Mouse (Mus musculus) limb, embryonic 11.5 days (tissue): ENCODE measurements at regions not wholly inside any gene's neighbourhood (a gene's known extent, or its start where the extent isn't known, plus 50 kb on each side); places are given as distances from the start of the nearest gene placed in this dataset.

ENCODE experiments used
- ATAC-seq: fragments of 200-750 bp; cut with Nextera tagmentation; 2 replicates; pipeline ENCODE4 v1.8.0; 2017; ENCODE audit warnings: low read depth; ENCODE audit not compliant: insufficient number of reproducible peaks, low FRiP score, low TSS enrichment
- DNase-seq: peaks from one replicate; pipeline ENCODE4 v3.0.0-alpha.2; 2015; ENCODE audit warnings: low spot score
- H3K27ac ChIP-seq: fragments of 300-500 bp; sonication (generic); replicated peaks from 2 replicates; pipeline ENCODE4 v1.5.1; 2014; ENCODE audit warnings: low read depth, mild to moderate bottlenecking, low read length
- H3K27me3 ChIP-seq: fragments of 300-500 bp; sonication (generic); 2 replicates; pipeline ENCODE4 v1.6.1; 2014; ENCODE audit warnings: mild to moderate bottlenecking, low read length, mixed read lengths; ENCODE audit not compliant: control insufficient read depth, insufficient read depth
- H3K36me3 ChIP-seq: fragments of 300-500 bp; sonication (generic); 2 replicates; pipeline ENCODE4 v1.6.1; 2014; ENCODE audit warnings: mild to moderate bottlenecking, low read length, moderate library complexity, mixed read lengths; ENCODE audit not compliant: control insufficient read depth, insufficient read depth
- H3K4me1 ChIP-seq: fragments of 300-500 bp; sonication (generic); 2 replicates; pipeline ENCODE4 v1.6.1; 2014; ENCODE audit warnings: low read length, mixed read lengths; ENCODE audit not compliant: control insufficient read depth, insufficient read depth
- H3K4me2 ChIP-seq: fragments of 300-500 bp; sonication (generic); 2 replicates; pipeline ENCODE4 v1.6.1; 2014; ENCODE audit warnings: low read depth, mild to moderate bottlenecking, moderate library complexity; ENCODE audit not compliant: severe bottlenecking
- H3K4me3 ChIP-seq: fragments of 300-500 bp; sonication (generic); 2 replicates; pipeline ENCODE4 v1.5.1; 2014; ENCODE audit warnings: low read depth, low read length
- H3K9ac ChIP-seq: fragments of 300-500 bp; sonication (generic); 2 replicates; pipeline ENCODE4 v1.6.1; 2014; ENCODE audit warnings: mild to moderate bottlenecking, low read length
- H3K9me3 ChIP-seq: fragments of 300-500 bp; sonication (generic); 2 replicates; pipeline ENCODE4 v1.6.1; 2016; ENCODE audit warnings: low read length; ENCODE audit not compliant: control insufficient read depth
- WGBS: fragments of 180-500 bp; shearing (Covaris S2); extraction: QIAGEN DNeasy Blood & Tissue Kit; methylation state at CpG from one replicate; pipeline ENCODE4 v1.1.7; 2014; 5-methylcytosine and 5-hydroxymethylcytosine counted together

DNA sequence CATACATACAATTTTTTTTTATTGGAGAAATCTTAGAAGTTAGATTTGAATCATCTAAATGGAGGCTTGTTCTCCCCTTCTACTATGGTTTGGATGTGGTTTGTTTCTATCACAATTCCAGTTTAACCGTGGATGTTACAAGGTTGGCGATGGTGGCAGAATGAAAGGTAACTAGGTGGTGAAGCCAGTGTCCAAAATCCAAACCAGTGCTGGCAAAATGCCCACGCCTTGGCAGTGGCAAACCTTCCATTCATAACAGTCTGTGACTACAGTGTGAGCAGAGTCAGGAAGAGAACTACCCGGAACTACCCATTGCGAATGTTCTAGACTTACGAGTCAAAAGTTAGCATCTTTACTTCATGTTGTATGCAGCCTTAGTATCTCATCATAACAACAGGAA, 163.6 kb upstream of the Ccdc122 start:
- H3K36me3 ChIP-seq, result no peaks in the 10 kb centered on the region
- no peak for DNase-seq
- 94% methylated on average over 6 of the region's 6 CpGs for WGBS
- no peak overlapping the region for H3K4me2 ChIP-seq
- peaks cover 17% of the 10 kb centered on the region for H3K4me1 ChIP-seq
- H3K27me3 ChIP-seq, result no peaks in the 10 kb centered on the region
- no peak overlapping the region for H3K4me3 ChIP-seq
- no peak overlapping the region for H3K27ac ChIP-seq
- ATAC-seq, result no peak
- no peak overlapping the region for H3K9ac ChIP-seq
- no peaks in the 10 kb centered on the region for H3K9me3 ChIP-seq

DNA sequence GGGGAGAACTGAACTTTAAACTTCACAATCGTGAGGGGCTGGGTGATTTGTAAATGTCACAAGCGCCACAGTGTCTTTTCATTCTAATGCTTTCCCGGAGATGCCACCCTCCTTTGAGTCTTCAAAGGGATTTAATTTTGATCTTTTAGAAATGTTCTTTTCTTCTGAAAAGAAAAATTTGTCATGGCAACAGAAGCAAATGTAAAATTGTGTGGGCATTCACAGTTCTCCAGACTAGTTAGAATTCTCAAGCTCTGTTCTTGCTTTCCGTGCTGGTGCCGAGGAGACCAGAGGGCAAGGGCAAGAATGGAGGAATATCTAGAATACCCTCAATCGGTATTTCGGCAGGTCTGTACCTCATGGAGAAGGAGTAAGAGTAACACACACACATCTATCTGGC, 164.1 kb upstream of the Ccdc122 start:
- H3K4me3 ChIP-seq, result no peak overlapping the region
- DNase-seq (no peak), ATAC-seq (no peak)
- peaks cover 17% of the 10 kb centered on the region for H3K4me1 ChIP-seq
- no peak overlapping the region for H3K4me2 ChIP-seq
- H3K27ac ChIP-seq, result no peak overlapping the region
- no peaks in the 10 kb centered on the region for H3K27me3 ChIP-seq
- WGBS, result 92% methylated on average over 7 of the region's 7 CpGs
- no peaks in the 10 kb centered on the region for H3K36me3 ChIP-seq
- no peaks in the 10 kb centered on the region for H3K9me3 ChIP-seq
- no peak overlapping the region for H3K9ac ChIP-seq

DNA sequence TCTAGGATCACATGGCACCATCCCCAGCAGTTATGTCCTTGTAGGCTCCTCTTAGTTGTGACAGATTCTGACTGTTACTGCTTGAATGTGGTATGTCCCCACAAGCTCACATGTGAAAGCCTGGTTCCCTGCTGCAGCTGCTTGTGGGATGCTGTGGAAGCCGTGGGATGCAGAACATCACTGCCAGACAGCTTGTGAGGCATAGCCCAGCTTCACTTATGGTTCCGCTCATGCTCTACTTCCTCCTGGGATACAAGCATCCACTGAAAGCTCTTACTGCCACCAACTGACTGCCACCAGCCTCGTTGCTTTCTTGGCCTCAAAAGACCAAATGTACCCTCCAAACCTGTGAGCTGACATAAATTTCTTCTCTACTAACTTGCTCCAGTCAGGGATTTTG, 167.7 kb upstream of the Ccdc122 start:
- Histone ChIP-seq H3K9ac (no peak overlapping the region), H3K4me3 (no peak overlapping the region), H3K27ac (no peak overlapping the region), H3K36me3 (no peaks in the 10 kb centered on the region), H3K27me3 (no peaks in the 10 kb centered on the region), H3K4me1 (peaks cover 3% of the 10 kb centered on the region), H3K9me3 (no peaks in the 10 kb centered on the region), H3K4me2 (no peak overlapping the region)
- ATAC-seq (no peak), DNase-seq (no peak)
- 90% methylated on average over 3 of the region's 3 CpGs for WGBS

DNA sequence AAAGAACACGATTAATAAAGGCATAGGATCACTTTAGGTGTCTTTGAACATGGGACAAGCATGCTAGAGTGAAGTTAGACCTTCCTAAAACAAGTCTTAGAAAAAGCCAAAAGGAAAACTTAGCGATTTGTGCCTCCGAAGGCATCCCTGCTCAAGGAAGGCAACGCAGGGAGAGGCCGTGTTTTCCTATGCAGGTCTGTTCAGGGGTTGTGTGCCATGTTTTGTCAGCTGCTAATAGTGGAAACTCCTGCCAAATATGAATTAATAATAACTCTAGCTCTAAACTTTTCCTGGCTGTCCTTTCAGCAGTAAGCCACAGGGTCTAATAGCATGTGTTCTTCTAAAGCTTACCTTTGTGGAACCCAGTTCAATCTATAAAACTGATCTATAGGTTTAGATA, 168.4 kb upstream of the Ccdc122 start:
- Histone ChIP-seq H3K9me3 (no peaks in the 10 kb centered on the region), H3K9ac (no peak overlapping the region), H3K27ac (no peak overlapping the region), H3K36me3 (no peaks in the 10 kb centered on the region), H3K4me3 (no peak overlapping the region), H3K4me2 (no peak overlapping the region), H3K27me3 (no peaks in the 10 kb centered on the region), H3K4me1 (no peaks in the 10 kb centered on the region)
- ATAC-seq, result no peak
- WGBS, result 90% methylated on average over 5 of the region's 5 CpGs
- no peak for DNase-seq

DNA sequence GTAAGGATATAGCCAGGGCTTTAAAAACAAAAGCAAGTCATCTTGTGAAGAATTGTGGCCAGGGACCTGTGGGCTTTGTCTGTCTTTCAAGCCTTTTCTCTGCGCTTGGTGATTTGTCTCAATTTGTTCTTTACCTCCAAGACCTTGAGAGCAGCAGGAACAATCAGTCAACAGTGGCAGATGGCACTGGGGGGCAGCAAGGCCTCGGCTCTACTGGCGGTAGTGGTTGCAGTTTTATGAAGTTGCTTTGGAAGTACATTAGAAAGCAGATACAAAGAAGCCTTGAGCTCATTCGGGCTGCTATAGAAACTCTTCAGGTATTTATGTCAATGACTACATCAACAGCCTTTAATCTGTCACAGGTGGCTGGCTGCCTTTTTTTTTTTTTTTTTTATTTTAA, 171.9 kb upstream of the Ccdc122 start:
- Histone ChIP-seq H3K9ac (no peak overlapping the region), H3K27ac (no peak overlapping the region), H3K9me3 (no peaks in the 10 kb centered on the region), H3K27me3 (no peaks in the 10 kb centered on the region), H3K36me3 (no peaks in the 10 kb centered on the region), H3K4me2 (no peak overlapping the region), H3K4me3 (no peak overlapping the region), H3K4me1 (no peaks in the 10 kb centered on the region)
- no peak for ATAC-seq
- no peak for DNase-seq
- WGBS, result 55% methylated on average over 4 of the region's 4 CpGs

DNA sequence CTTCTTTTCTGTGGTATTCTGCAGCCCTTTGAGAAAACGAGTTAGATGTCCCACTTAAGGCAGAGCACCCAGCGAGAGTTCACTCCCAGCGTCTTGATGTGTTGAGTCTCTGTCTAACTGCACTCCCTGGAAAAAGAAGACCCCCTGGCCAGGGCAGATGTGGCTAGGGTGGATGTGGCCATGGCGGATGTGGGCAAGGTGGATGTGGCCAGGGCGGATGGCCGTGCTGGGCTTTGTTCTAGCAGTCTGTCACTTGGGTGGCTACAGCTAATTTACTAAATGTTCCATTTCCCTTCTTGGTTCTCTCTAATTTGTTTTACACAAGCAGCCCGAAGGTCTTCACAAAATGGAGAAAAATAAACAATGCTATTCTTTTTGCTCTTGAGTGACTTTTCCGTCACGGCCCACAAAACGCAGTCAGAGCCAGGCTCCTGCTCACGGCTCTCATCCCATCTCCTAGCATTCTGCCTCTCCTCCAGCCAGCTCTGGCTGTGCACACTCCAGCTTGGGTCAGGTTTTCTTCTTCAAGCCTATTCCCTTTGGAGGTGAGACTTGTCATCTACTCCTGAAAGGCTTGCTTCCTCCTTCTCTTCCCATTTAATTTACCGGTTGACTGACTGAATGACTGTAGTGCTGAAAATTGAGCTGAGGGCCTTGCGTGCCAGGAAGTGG, 173.4 kb upstream of the Ccdc122 start:
- DNase-seq, result no peak
- no peak overlapping the region for H3K4me2 ChIP-seq
- 87% methylated on average over 13 of the region's 13 CpGs for WGBS
- no peak overlapping the region for H3K4me3 ChIP-seq
- H3K27me3 ChIP-seq, result no peaks in the 10 kb centered on the region
- no peak overlapping the region for H3K27ac ChIP-seq
- H3K36me3 ChIP-seq, result no peaks in the 10 kb centered on the region
- H3K9me3 ChIP-seq, result no peaks in the 10 kb centered on the region
- no peak overlapping the region for H3K9ac ChIP-seq
- peaks cover 4% of the 10 kb centered on the region for H3K4me1 ChIP-seq
- ATAC-seq, result no peak

DNA sequence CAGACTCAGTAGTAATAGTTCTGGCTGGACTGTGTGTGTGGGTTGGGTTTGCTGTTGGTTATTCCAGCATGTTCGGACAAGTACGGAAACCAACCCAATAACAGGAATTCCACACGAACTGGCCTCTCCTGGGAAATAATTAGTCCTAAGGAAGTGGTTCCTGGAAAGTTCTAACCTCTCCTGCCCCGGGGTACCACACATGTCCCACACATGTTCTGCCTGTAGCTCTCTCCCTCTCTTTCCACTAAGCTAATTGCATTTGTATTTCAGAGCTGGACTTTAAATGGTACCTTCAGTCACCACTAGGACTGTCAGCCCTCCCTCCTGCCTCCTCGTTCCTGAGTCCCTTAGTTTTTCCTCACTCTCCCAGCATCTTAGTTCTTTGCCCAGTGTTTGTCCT, 178.2 kb upstream of the Ccdc122 start:
- no peaks in the 10 kb centered on the region for H3K27me3 ChIP-seq
- WGBS, result 14% methylated on average over 5 of the region's 5 CpGs
- H3K36me3 ChIP-seq, result no peaks in the 10 kb centered on the region
- H3K4me3 ChIP-seq, result no peak overlapping the region
- H3K4me1 ChIP-seq, result peaks cover 9% of the 10 kb centered on the region
- ATAC-seq (no peak), DNase-seq (peak; percentile 56)
- no peaks in the 10 kb centered on the region for H3K9me3 ChIP-seq
- H3K9ac ChIP-seq, result no peak overlapping the region
- no peak overlapping the region; the same call in 1 of the 2 replicates for H3K27ac ChIP-seq
- no peak overlapping the region for H3K4me2 ChIP-seq

DNA sequence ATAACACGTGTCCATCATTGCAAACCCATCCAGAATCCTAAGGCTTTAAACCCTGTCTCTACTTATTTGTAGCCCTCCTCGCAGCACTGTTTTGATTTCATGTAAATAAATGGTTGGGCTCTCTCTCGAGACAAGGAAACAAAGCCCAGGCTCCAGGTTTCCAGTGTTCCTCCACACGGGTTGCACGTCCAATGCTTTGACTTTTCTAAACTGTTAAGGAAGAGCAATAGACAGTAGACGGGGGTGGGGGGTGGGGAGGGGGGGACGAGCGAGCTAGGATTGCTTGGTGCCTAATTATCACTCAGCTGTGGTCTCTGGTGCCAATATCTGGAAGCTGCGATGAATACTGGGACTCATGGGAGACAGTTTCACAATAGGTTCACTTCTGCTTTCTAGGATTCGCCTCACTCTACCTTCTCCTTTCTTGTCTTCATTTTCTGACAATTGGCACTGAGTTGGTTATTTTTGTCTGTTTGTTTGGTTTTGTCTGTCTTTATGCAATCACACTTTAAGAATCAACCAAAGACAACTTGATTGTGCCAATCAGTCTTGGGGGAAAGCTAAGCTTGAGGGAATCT, 179.3 kb upstream of the Ccdc122 start:
- H3K27me3 ChIP-seq, result no peaks in the 10 kb centered on the region
- no peak overlapping the region for H3K4me3 ChIP-seq
- no peaks in the 10 kb centered on the region for H3K9me3 ChIP-seq
- H3K36me3 ChIP-seq, result no peaks in the 10 kb centered on the region
- peaks cover 9% of the 10 kb centered on the region for H3K4me1 ChIP-seq
- no peak overlapping the region for H3K9ac ChIP-seq
- 61% methylated on average over 10 of the region's 10 CpGs for WGBS
- DNase-seq (no peak), ATAC-seq (no peak)
- no peak overlapping the region for H3K4me2 ChIP-seq
- H3K27ac ChIP-seq, result no peak overlapping the region

DNA sequence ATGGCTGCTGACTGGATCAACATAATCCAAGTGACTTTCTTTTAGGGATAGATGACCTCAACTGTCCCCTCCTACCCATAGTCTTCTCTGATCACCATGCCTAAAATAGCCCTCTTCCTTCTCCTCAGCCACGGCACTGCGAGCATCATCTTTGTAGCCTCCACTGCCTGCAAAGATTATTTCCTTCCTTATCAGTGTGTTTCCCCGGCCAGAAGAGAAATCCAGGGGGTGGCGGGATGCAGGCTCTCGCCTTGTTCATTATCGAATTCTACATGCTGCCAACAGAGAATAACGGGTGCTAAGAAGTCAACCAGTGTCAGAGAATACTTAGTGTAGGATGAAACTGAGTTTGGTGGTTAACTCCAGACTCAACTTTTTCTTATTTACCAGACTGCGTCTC, 180.0 kb upstream of the Ccdc122 start:
- no peak overlapping the region for H3K4me3 ChIP-seq
- no peak overlapping the region for H3K4me2 ChIP-seq
- WGBS, result 74% methylated on average over 8 of the region's 8 CpGs
- H3K9me3 ChIP-seq, result no peaks in the 10 kb centered on the region
- H3K27me3 ChIP-seq, result no peaks in the 10 kb centered on the region
- no peaks in the 10 kb centered on the region for H3K36me3 ChIP-seq
- no peak for ATAC-seq
- H3K27ac ChIP-seq, result no peak overlapping the region
- no peak for DNase-seq
- H3K9ac ChIP-seq, result no peak overlapping the region
- H3K4me1 ChIP-seq, result peaks cover 9% of the 10 kb centered on the region
